Mouse (Mus musculus): ENCODE measurements around the gene Epb41l3. TPM values are rescaled to one million over a fixed set of nuclear protein-coding genes. Genes with fewer than 3 reads are reported as not detected.

The Epb41l3 gene
- polyA plus RNA-seq (2017; shearing (Covaris generic)): 2.1 TPM

DNA sequence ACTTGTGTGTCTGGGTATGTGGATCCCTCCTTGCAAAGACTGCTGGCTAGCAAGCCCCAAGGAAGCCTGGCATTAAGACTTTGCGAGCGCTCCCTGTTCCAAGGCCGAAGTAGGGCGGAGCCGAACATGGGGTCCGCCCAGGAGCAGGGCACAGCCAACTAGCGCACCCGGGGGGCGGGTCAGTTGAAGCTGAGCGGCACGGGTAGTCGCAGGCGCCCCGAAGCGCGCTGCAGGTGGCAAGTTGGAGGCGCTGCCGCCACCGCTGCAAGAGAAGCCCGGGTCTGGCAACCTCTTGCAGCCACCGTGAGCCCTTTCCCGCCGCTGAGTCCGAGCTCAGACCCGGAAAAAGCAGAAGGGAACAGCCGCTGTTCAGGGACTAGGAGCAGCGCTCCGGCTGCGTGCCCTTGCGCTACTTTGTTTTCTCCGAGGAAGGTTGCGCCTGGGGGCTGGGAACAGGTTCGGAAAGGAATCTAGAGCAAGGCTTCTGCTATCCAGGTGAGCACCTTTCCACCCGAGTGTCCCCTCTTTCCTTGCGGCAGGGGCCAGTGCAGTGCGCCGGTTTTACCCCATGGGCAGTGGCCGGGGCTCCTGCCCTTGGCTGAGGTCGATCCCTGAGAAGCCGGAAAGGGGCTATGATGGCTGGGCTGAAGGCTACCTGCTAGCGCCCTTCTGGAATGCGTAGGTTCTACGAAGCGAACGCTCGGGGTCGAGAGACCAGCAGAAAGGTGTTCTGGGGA lies at the start of gene Epb41l3:
Epb41l3 (plus strand) TSS at position 183 of the 737 bp plus-strand sequence.

Other genes starting within 250 kb of the Epb41l3 start
- gene Tmem200c, start 249.1 kb upstream of the Epb41l3 start, polyA plus RNA-seq (2017; shearing (Covaris generic)): not detected